Mouse (Mus musculus): ENCODE results near the gene Ykt6.

DNA sequence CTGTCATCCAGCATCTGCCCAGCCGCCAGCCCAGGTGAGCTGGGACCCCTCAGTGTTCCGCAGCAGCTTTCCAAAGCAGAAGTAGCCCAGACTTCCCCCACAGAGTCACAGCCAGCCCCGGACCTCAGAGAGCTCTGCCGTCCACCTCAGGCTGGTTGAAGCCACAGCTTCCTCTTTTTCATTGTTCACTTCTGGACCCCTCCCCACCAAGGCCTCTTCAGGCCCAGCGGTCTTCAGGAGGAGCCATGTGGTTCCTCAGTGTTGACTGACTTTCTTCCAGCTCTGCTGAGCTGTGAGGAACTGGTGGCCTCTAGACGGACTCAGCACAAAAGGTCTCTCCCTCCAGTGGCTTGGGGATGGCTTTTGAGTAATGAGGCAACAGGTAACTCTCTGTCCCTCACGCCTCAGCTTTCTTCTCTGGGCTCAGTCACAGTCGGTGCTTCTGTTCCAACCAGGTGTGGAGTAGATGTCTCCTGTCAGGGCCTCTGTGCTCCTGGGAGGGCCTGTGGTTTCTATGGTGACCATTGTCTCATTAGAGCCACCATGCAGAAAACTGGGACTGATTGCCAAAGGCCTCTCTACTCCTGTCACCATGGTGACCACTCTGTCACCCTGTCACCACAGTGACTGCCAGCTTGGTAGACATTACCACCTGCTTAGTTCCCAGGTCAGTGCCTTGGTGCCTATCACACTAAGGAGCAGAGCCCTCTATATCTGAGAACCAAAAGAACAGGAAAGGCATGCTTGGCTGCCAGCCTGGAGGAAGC, 5.7 kb upstream of the Ykt6 start, which contains the start of gene Gck:
- TF ChIP-seq POLR2A (IDR thresholded peaks at IDR 0.05; ENCODE audit: insufficient read depth, low read depth, low read length), result no peak
- TF ChIP-seq EP300 (IDR thresholded peaks at IDR 0.05; ENCODE audit: insufficient read depth, low read depth, low read length), result no peak
